Mouse (Mus musculus) G1E (cell line): Measurements from ENCODE around the gene Gm45713.

ENCODE experiments used
- CTCF ChIP-seq: IDR thresholded peaks from 2 replicates; pipeline ENCODE4 v1.5.1; 2012; ENCODE audit warnings: low read depth, low read length, inconsistent platforms, mixed read lengths
- GATA1 ChIP-seq: IDR thresholded peaks from 2 replicates; pipeline ENCODE4 v1.6.1; 2012; ENCODE audit warnings: borderline replicate concordance, low read length, inconsistent platforms, mixed read lengths
- GATA2 ChIP-seq: IDR thresholded peaks from 2 replicates; pipeline ENCODE4 v1.6.1; 2012; ENCODE audit warnings: low read depth, low read length, inconsistent platforms, borderline replicate concordance
- POLR2AphosphoS5 ChIP-seq: IDR thresholded peaks from 2 replicates; pipeline ENCODE4 v1.6.1; 2012; ENCODE audit warnings: low read depth, low read length, inconsistent platforms; ENCODE audit not compliant: insufficient replicate concordance
- TAL1 ChIP-seq: conservative IDR thresholded peaks from 2 replicates; pipeline ENCODE4 v1.6.1; 2012; ENCODE audit warnings: low read depth, low read length, inconsistent platforms, mixed read lengths

- TF ChIP-seq POLR2AphosphoS5: no peak
- TF ChIP-seq CTCF: no peak
- no peak for TF ChIP-seq GATA1
- TF ChIP-seq GATA2: no peak
- no peak for TF ChIP-seq TAL1
Measured at GRCm38 (mm10) chr7:45102940-45103585, 33.0 kb downstream of the Gm45713 start.
